Mouse (Mus musculus) G1E-ER4 (cell line): ENCODE results near the gene Kcnq2. TPM values are rescaled to one million over a fixed set of nuclear protein-coding genes. Genes with fewer than 3 reads are reported as not detected.

Experiments used
- GATA1 ChIP-seq: IDR thresholded peaks from one replicate; pipeline ENCODE4 v1.8.0; 2012; ENCODE audit warnings: low read length, inconsistent platforms
- polyA plus RNA-seq: library from polyadenylated mRNA; stranded (reverse); fragments of >175 nt; gene quantifications from 2 replicates; pipeline ENCODE4 v1.2.3, GENCODE M21; 2012

The Kcnq2 gene
- polyA plus RNA-seq, 1 experiment, result not detected

- no peak for TF ChIP-seq GATA1
Measured at GRCm38 (mm10) chr2:181078908-181079307, 56.2 kb downstream of the Kcnq2 start.

- TF ChIP-seq GATA1, result no peak
Measured at GRCm38 (mm10) chr2:181075501-181075900, 59.6 kb downstream of the Kcnq2 start.

GRCm38 (mm10) chr2:181072403-181072714 is 62.7 kb downstream of the Kcnq2 start:
- no peak for TF ChIP-seq GATA1

GRCm38 (mm10) chr2:181071706-181072402 is 63.2 kb downstream of the Kcnq2 start:
- TF ChIP-seq GATA1, result no peak

GRCm38 (mm10) chr2:181070136-181070535 is 65.0 kb downstream of the Kcnq2 start:
- TF ChIP-seq GATA1, result no peak

DNA sequence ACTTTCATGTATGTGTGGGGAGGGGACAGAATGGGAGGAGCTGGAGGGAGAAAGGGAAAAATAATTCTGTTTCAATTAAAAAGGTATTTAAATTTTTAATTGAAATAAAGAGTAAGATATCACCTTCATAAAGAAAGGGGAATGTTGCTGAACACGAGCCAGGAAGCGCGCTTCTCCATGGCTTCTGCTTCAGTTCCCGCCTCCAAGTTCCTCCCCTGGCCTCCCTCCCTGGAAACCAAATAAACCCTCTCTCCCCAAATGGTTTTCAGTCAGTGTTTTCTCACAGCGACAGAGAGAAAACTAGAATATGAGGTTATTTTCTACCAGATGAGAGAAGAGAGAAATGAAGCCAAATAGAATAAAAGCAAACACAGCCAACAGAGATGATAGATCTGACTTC is 66.6 kb downstream of the Kcnq2 start:
- TF ChIP-seq GATA1, result no peak

GRCm38 (mm10) chr2:181065827-181066226 is 69.3 kb downstream of the Kcnq2 start:
- no peak for TF ChIP-seq GATA1

DNA sequence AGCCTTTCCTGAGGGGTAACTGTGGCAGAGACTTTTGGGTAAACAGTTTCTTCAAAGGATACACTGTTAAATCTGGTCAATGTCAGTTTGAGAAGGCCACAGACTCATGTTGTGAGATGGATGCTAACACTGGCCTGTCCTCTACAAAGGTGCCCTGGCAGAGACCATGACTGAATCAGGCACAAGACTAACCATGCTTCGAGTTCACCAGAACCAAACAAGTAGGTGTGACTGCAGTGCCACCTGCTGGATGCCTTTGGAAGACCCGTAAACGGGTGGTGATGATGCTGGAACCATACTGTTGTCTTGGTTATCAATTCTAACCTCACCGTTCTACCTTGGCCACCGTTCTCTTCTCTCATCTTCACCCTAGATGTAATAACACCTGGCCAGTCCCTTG is 75.0 kb downstream of the Kcnq2 start:
- TF ChIP-seq GATA1, result no peak

- no peak for TF ChIP-seq GATA1
Measured at GRCm38 (mm10) chr2:181058193-181058592, 76.9 kb downstream of the Kcnq2 start.

DNA sequence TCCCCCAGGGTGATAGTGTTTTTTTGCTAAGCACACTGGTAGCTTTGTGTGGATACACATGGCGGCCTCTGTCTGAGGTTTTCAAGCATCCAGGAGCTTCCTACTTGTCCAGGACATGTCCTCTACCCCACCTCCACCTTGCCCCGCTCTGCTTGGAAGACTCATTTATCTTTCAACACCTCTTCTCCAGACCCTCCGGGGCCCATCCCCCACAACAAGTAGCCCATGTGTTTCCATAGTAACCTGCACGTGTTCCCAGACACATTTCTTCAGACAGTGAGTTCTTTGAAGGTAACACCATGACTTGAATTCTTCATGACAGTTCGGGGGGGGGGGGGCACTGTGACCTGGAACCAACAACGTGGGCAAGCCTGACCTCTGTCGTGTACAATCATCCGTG is 77.8 kb downstream of the Kcnq2 start:
- TF ChIP-seq GATA1, result no peak

DNA sequence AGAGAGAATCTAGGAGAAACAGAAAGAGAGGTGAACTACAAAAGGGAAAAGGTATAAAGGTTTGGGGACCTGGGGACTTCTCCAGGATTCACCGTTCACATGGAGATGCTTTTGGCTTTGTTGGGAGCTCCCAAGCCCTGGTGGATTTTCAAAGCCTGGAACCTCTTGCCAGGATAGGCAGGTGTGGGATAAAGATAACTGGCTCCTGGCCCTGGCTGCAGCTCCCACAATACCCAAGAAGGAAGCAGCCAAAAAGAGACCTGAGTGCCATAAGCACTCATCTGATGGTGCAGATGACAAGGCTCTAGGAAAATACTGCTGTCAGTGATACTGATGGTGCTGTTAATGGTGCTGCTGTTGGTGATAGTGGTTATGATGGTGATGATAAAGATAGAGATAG is 82.9 kb downstream of the Kcnq2 start:
- no peak for TF ChIP-seq GATA1

- no peak for TF ChIP-seq GATA1
Measured at GRCm38 (mm10) chr2:181048986-181049385, 86.1 kb downstream of the Kcnq2 start.

GRCm38 (mm10) chr2:181048252-181048945 is 86.7 kb downstream of the Kcnq2 start:
- no peak for TF ChIP-seq GATA1

- no peak for TF ChIP-seq GATA1
Measured at GRCm38 (mm10) chr2:181044001-181044400, 91.1 kb downstream of the Kcnq2 start.

DNA sequence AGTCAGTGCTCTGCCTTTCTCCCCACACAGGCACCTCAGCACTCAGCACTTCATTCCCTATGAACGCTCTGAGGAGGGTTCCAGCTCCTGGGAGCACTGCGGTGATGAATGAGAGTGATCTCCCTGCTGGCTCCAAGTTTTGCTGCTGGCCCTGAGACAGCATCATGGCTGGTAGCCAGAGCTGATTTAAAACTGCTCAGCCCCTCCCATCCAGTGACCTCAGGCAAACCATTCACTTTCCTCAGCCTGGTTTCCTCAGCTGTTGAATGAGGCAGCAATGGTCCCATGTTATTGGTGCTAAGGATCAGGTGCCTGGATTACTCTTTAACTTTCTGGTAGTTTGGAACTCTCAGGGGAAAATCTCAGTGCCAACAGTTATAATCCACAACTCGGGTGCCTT is 91.7 kb downstream of the Kcnq2 start, which contains the start of gene Chrna4:
TSS of gene Chrna4 (minus strand) at position 110 of the 400 bp plus-strand sequence.
- no peak for TF ChIP-seq GATA1

GRCm38 (mm10) chr2:181042376-181042775 is 92.7 kb downstream of the Kcnq2 start:
- no peak for TF ChIP-seq GATA1

DNA sequence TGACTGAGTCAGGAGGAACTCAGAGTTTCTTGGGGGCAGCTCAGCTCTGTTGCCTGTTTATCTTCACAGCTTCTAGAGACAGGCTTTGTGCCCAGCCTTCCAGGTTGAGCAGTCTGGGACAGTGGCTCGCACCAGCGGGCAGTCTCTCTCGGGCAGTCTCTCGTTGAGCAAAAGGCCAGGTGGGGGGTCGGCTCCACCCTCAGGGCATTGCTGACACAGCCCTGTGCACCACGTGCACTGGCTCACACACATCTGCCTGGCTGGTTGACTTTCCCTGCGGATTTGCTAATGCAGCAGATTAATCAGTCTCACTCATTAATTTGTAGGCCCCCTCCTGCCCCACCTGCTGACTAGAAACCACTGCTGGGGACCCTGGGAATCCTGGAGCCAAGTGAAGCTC is 93.2 kb downstream of the Kcnq2 start:
- no peak for TF ChIP-seq GATA1
